Mouse (Mus musculus) adrenal gland, adult 18-20 months (tissue): Measurements from ENCODE around the gene Col11a1. TPM values are rescaled to one million over a fixed set of nuclear protein-coding genes. Genes with fewer than 3 reads are reported as not detected.
A peak's percentile ranks its signal among the peaks of the same experiment; 100 is the strongest.

ENCODE experiments used
- DNase-seq, 2 experiments: peaks; one replicate each; pipeline ENCODE4 v3.0.0; 2021 to 2022; ENCODE audit warnings: low spot score in 2 of 2
- long read RNA-seq, 2 experiments: library from polyadenylated mRNA; stranded (forward); transcript quantifications; one replicate each; pipeline ENCODE4 v2.0.0; 2021
- total RNA-seq, 2 experiments: library from RNA; stranded (reverse); gene quantifications; 1 replicate in 1 of 2; 2 replicates in 1 of 2; pipeline ENCODE4 v1.2.3; 2021

Gene Col11a1
- 1 to 10 TPM; 1.5 to 1.6 TPM for total RNA-seq
- long read RNA-seq, experiment 1, partial matches to known transcripts, result 1 of 1 reads
- long read RNA-seq, experiment 1, other reads (novel, unspliced or antisense), result 0 of 1 reads
- long read RNA-seq, experiment 2, partial matches to known transcripts, result 2 of 2 reads
- long read RNA-seq, experiment 2, other reads (novel, unspliced or antisense), result 0 of 2 reads

GRCm38 (mm10) chr3:114029971-114030635 is at the start of gene Col11a1:
Col11a1 (plus strand) TSS chr3:114030540.
- peak; percentile 12 to 27 for DNase-seq

DNA sequence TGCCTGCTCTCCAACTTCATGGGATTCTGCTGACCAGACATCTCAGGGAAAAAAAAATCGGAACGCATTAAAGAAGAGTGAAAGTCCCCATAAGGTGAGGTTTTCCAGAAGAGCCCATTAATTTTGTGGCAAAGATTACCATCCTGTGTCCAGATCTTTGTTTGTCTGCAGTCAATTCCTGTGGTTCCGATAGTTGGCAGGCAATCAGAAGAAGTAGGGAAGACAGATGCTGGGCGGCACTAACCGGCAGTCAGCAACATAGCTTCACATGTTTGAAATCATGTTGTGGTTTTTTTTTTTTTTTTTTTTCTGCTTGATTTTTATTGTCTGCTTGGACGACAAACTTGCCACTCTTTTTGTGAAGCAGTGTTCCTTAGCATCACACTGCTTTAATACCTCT is 39.4 kb upstream of the Col11a1 start:
- no peak for DNase-seq

- DNase-seq, result no peak
These were observed 546 bp downstream of the Col11a1 start for GRCm38 (mm10) chr3:114030886-114031285.

GRCm38 (mm10) chr3:114031351-114032213 is 1.2 kb downstream of the Col11a1 start:
- DNase-seq, result peak in 1 of 2 experiments; percentile 18

DNA sequence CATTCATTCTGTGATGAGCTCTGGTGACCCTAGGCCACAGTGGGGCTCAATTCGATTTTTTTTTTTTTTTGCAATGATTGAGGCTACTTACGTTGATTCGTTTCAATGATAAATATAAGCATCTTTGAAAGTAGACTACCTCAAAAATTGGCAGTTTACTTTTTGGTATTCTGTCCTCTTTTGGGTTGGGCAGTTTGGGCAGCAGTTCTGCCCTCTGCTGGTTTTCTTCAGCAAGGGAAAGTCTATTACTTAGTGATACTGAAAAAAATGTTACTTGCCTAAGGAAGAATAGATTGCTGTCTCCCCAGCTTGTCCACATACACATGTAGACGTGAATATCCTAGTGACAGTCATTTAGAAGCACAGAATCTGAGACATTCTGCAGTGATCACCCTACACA is 2.0 kb downstream of the Col11a1 start:
- no peak for DNase-seq

DNA sequence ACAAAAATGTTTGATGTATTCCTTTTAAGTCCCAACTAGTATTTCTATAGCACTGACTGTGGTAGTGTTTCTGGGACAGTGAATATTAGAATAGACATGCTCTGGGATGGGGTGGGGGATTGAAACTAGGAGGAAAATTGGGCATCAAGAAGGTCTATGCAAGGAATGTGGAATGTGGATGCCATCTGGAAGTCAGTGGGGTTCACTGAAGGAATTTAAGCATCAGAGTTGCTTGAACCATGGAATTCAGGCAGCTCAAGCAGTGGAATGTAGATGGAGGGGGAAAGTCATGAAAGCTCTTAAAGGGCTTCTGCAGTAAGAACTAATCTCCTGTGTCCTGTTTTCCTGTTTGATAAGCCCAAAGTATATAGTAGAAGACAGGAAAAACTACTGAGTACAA is 22.1 kb downstream of the Col11a1 start:
- DNase-seq, result no peak

DNA sequence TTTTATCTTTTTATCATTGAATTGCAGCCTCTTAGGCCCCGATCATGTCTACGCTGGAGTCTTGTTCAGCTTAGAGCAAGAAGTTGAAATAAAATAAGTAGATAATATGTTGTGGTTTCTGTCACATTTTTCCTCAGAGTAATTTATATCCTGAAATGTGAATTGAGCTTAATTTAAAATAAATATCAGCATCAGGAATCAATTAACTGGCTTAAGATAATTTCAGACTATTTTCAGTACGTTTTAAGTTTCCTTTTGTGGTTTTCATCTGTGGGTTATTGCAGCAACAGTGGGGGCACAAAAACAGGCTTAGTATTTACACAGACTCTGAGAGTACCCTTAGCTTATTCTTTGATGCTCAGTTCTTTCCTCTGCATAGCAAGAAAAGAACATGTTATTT is 23.2 kb downstream of the Col11a1 start:
- DNase-seq, result no peak

GRCm38 (mm10) chr3:114065123-114065522 is 34.8 kb downstream of the Col11a1 start:
- no peak for DNase-seq

- DNase-seq, result no peak
These were observed 35.2 kb downstream of the Col11a1 start for GRCm38 (mm10) chr3:114065587-114065986.

- DNase-seq, result no peak
These were observed 69.0 kb downstream of the Col11a1 start for GRCm38 (mm10) chr3:114099335-114099734.

- DNase-seq, result no peak
These were observed 76.8 kb downstream of the Col11a1 start for GRCm38 (mm10) chr3:114107099-114107498.

- DNase-seq, result no peak
These were observed 116.8 kb downstream of the Col11a1 start for GRCm38 (mm10) chr3:114147140-114147539.

GRCm38 (mm10) chr3:114197964-114198750 is 167.8 kb downstream of the Col11a1 start:
- DNase-seq, result no peak

GRCm38 (mm10) chr3:114212255-114212654 is 181.9 kb downstream of the Col11a1 start:
- DNase-seq, result no peak

GRCm38 (mm10) chr3:114216105-114216504 is 185.8 kb downstream of the Col11a1 start:
- no peak for DNase-seq

GRCm38 (mm10) chr3:114229501-114229900 is 199.2 kb downstream of the Col11a1 start:
- DNase-seq, result no peak
